Mouse (Mus musculus): ENCODE measurements around the gene Cdcp2. TPM values are rescaled to one million over a fixed set of nuclear protein-coding genes. Genes with fewer than 3 reads are reported as not detected.

The Cdcp2 gene
- polyA plus RNA-seq, 1 experiment, result 0.04 TPM

DNA sequence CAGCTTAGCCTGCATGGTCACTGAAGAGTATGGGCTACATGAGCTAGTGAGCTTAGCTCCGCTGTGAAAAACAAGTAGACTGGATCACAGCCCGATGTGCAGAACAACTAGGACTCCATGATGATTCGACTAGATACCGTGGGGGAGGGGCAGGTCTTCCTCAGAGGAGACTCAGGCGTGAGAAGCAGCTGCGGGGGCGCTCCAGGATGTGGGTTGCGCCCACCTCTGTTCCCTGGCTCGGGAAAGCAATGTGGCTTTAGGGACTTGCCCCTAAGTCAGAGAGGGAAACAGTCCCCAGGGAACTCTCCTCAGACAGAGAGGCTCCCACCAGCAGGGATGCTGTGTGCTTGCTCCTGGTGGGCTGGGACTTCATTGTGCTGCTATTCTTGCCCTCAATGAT lies 33.8 kb downstream of the Cdcp2 start:
- no peak for DNase-seq (ENCODE audit: low read depth)

DNA sequence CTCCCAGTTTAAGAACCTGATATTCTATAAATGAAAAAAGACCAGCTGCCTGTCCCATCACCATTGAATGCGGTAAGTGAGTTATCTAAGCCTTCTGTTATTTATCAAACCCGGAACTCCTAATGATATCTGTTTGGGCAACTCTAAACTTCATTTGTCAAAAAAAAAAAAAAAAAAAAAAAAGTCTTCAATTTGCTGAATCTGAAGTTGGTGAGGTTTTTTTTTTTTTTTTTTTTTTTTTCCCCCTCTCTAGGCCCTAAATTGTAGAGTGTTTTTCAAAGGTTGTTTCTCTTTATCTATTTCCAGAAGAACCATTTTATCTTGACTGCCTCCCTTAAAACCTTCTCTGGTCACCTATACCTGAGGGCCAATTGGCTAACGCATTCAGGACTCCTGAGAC lies 38.2 kb downstream of the Cdcp2 start:
- no peak for DNase-seq (ENCODE audit: low read depth)

DNA sequence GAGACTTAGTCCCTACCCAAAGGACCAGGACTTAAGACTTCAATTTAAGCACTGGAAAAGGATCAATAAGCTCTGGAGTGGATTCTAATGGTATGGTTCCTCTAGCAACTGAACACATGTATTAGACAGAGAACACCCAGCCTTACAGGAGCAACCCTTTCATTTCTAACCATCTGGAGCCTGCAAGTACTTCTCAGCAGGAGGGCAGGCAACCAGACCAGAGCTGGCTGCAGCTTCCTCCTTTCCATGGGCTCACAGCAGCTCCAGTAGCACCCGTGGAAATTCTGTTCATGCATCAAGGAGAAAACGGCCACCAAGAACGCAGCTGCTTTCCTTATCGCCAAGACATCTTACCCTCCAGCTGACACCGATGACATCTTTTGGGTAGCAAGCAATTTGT lies 39.0 kb downstream of the Cdcp2 start:
- DNase-seq (ENCODE audit: low read depth), result no peak

DNA sequence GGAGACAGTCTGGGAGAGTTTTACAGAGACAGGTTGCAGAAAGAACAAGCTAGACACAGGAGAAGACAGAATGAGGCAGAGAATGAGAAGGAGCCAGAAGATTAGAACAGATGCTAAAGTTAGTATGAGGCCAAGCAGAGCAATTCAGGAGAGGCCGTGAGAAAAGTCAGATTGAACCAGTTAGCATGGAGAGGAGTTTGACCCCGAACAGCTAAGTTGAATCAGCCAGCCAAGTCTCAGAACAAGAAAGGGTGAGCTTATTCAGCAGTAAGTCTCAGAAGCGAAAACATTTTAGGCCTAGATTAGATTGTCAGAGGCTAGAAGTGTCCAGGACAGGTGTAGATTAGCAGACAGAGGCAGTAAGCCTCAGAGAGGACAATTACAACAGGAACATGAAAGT lies 39.8 kb downstream of the Cdcp2 start:
- DNase-seq (ENCODE audit: low read depth), result no peak

DNA sequence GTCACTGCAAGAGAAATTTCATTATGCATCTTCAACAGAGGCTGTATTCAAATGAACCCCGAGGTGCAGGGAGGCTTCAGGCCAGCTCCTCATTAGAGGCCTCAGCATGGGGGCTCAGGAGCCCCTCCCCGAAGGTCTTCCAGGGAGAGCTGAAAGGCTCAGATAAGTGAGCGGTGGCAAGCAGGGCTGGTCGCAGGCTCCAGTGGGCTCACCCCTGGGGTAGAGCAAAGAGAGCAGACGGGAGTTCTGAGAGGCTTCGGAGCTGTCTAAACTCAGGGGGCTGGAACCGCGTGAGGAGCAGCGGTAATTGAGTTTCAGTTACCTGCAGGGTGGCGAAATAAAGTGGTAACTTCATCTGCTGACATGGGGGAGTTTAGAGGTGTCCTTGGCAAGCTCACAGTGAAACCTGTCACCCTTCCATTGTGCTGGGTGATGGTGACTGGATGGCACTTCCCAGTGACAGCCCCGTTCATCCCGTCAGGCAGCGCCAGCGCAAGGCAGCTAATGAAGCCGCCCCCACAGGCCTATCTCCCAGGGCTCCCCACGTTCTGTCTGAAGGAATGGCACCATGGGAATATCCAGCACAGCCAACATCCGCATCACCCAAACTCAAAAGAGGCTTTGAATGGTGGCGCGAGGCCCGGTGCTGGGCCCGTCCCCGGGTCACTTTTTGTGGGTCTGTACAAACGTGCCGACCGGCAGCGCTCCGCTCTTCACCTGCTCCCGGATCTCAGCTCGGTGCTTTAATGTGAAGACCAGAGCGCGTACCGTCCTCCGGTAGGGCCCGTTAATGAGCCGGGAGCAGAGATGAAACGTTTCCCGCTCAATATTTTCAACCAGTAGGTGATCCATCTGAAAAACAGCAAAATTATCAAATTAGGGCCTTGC lies 42.5 kb downstream of the Cdcp2 start:
- no peak for DNase-seq (ENCODE audit: low read depth)

DNA sequence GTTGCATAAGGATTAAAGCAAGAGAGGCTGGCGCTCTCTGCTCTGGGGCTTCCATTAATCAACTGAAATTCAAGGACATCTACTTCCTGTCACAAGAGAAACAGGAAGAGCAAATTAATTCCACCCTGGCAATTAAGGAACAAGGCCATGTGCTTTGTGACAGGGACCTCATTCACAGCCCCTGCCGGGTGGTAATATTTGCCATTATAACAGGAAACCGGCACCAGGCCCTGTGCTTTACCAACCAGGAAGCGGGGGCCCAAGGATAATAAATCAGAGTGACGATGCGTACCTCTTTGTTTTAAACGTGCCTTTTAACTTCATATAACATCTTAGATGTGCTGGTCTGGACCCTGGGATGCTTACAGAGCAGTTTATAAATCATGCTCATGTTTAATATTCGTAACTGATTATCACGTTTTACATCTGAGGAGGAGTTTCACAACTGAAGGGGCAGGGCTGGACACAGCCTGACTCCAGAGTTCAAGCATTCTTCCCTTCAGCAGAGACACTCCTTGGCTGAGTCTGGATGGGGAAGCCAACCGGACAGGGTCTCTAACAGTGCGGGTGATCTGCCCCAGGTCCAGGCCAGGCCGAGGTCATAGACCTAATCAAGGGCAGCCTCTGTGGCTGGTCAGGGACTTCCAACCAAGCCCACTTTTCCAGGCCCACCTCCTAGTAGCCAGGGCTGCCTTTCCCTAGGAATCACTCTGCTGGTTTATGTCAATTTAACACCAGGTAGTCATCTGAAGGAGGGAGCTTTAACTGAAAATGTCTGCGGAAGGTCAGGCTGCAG lies 43.3 kb downstream of the Cdcp2 start:
- DNase-seq (ENCODE audit: low read depth), result no peak

DNA sequence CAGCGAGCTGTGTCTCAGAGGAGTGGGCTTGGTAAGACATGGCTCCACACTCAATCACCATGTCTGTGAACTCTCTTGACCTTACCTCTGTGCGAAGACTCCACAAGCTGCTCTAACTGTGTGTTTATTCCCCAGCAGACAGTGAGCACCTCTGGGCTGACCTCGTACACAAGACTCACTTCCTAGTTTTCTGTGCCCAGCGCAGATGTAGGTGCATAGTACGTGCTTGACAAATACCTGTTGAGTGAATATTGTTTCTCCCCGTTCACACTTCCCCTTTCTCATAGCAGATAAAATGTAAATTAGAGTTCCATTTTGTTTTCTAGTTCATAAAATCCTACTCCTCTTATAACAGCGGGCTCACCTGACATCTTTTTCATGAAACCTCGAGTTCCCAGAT lies 46.8 kb downstream of the Cdcp2 start:
- no peak for DNase-seq (ENCODE audit: low read depth)

DNA sequence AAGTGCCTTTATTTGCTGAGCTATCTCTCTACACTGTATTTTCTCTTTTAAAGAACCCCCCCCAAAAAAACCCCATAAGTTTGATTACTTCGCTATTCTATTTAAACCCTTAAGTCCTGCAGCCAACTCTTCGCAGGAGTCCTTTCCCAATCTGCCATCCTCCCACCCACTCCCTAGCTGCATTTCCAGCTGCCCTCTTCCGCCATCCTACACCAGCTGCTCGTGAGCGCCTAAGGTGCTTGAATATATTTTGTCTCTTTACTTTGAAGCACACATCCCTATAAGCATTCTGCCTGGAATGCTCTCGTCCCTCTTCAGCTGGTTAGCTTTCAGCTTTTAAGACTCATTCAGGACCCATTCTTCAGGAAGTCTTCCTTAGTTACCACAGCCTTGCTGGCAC lies 54.3 kb downstream of the Cdcp2 start:
- DNase-seq (ENCODE audit: low read depth), result no peak

DNA sequence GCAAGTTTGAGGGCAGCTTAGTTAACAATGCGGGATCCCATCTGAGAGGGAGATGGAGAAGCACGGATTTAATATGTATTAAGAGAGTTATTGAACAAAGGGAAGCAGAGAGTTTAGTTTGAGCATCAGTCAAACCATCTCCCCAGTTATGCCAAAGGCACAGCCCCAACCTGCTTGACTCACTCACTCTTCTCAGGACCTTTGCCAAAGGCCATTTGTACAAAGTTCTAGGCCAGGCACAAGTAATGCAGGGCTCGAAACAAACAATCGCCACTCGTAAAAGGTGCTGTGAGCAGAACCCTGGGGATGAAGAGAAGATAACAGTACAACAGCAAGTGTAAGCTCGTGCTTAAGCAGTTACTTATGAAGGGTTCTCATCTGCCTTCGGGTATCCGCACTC lies 55.9 kb downstream of the Cdcp2 start:
- DNase-seq (ENCODE audit: low read depth), result no peak

DNA sequence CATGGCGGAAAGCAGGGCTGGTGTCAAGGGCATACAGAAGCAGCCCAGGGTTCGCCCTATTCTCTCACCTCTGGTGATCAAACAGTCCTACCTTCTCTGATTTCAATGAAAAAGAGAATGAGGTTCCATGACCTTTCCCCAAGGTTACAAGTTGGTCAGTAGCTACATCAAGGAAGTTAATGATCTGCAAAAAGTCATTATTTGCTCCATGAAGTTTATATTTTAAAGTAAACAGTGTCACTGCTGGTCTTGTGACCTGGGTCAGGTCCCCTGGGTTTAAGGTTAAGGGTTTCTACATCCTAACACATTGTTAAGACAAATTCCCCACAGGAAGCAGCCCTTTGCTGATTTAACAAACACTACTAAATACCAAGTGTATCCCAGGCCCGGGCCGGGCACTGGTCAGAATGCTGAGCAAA lies 60.3 kb downstream of the Cdcp2 start:
- DNase-seq (ENCODE audit: low read depth), result no peak

DNA sequence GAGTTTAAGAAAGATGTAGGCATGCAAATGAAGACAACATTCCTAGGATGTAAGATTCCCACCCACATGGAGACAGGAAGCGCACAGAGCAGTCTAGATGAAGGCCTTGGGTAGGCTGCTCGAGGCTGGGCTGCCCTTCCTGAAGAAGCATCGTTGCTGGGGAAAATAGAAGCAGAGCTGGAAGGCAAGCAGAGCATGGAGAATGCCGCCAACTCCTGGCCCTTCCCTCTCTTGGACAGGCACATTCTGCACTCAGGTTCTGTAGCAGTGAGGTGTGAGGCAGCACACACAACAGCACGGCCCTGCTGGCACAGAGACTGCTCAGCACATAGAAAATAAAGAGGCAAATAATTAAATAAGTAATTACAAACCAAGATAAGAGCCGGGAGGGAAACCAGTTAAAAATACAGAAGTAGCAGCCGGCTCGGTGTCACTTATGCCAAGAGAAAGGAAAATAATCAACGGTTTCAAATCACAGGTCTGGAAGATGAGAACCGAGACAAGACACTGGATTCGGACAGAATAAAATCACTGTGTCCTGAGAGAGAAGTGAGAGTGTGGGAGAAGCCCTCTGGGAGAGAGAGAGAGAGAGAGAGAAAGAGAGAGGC lies 62.6 kb downstream of the Cdcp2 start:
- no peak for DNase-seq (ENCODE audit: low read depth)

DNA sequence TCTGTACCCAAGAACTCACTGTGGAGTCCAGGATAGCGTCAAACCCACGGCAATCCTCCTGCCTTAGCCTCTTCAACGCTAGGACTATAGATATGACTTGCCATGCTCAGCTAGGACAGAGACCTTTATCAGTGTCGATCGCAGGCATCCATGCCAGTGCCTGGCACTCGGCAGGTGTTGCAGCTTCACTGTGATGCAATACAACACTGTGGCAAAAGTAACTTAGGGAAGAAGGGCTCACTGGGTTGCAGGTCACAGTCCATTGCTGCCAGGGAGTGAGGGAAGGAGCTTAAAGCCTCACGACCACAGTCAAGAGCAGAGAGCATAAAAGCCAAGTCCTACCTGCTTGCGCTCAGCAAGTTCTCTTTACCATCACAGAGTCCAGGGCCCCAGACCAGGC lies 63.5 kb downstream of the Cdcp2 start:
- peak; percentile 90 for DNase-seq (ENCODE audit: low read depth)

Other genes with a start within 250 kb of the Cdcp2 start
- gene Ssbp3, start 186.2 kb upstream of the Cdcp2 start, polyA plus RNA-seq (2012; rRNA removed), result 21.8 and 28.1 TPM in 2 replicates
- gene Mrpl37, start 30.0 kb upstream of the Cdcp2 start, polyA plus RNA-seq (2012; rRNA removed), result 181 and 182 TPM in 2 replicates
- 25.5 and 35.6 TPM in 2 replicates for gene Cyb5rl, start 29.9 kb upstream of the Cdcp2 start, polyA plus RNA-seq (2012; rRNA removed)
- gene Tmem59, start 81.5 kb downstream of the Cdcp2 start, polyA plus RNA-seq (2012; rRNA removed), result 369 and 382 TPM in 2 replicates
- gene Tceanc2, start 82.2 kb downstream of the Cdcp2 start, polyA plus RNA-seq (2012; rRNA removed), result 6.9 and 8.1 TPM in 2 replicates
- 0.19 and 0.23 TPM in 2 replicates for gene Ldlrad1, start 112.3 kb downstream of the Cdcp2 start, polyA plus RNA-seq (2012; rRNA removed)
- gene Lrrc42, start 156.6 kb downstream of the Cdcp2 start, polyA plus RNA-seq (2012; rRNA removed), result 7.7 and 8.8 TPM in 2 replicates
- gene Hspb11, start 156.7 kb downstream of the Cdcp2 start, polyA plus RNA-seq (2012; rRNA removed), result 4.0 and 5.1 TPM in 2 replicates
- 0.91 and 1.3 TPM in 2 replicates for gene Dio1, start 210.3 kb downstream of the Cdcp2 start, polyA plus RNA-seq (2012; rRNA removed)
- gene Yipf1, start 217.5 kb downstream of the Cdcp2 start, polyA plus RNA-seq (2012; rRNA removed), result 50.7 and 55.4 TPM in 2 replicates

All from gonadal fat pad, adult 2 months (tissue).